Mouse (Mus musculus) layer of hippocampus, postnatal 10 days (tissue): ENCODE measurements around the gene Irf2bp2. TPM values are rescaled to one million over a fixed set of nuclear protein-coding genes. Genes with fewer than 3 reads are reported as not detected.

Source experiments
- DNase-seq, 2 experiments: peaks; one replicate each; pipeline ENCODE4 v3.0.0; 2021; ENCODE audit warnings: low spot score in 2 of 2
- total RNA-seq, 2 experiments: library from RNA; stranded (reverse); gene quantifications; 2 replicates each; pipeline ENCODE4 v1.2.3; 2021

Gene Irf2bp2
- total RNA-seq, 2 experiments from 2014 or later, result 57.0 to 63.1 TPM

GRCm38 (mm10) chr8:126587836-126588503 lies 5.8 kb downstream of the Irf2bp2 start:
- DNase-seq, result peak in 1 of 2 experiments; percentile 6

GRCm38 (mm10) chr8:126586599-126587577 lies 6.9 kb downstream of the Irf2bp2 start:
- peak in 1 of 2 experiments; percentile 11 for DNase-seq

- no peak for DNase-seq
Observed at GRCm38 (mm10) chr8:126586101-126586500, 7.7 kb downstream of the Irf2bp2 start.

- DNase-seq, result no peak
Observed at GRCm38 (mm10) chr8:126585561-126586031, 8.2 kb downstream of the Irf2bp2 start.

- no peak for DNase-seq
Observed at GRCm38 (mm10) chr8:126584844-126585231, 8.9 kb downstream of the Irf2bp2 start.

GRCm38 (mm10) chr8:126583971-126584843 lies 9.6 kb downstream of the Irf2bp2 start:
- peak; percentile 71 to 76 for DNase-seq

GRCm38 (mm10) chr8:126583534-126583933 lies 10.3 kb downstream of the Irf2bp2 start:
- DNase-seq, result peak in 1 of 2 experiments; percentile 45

GRCm38 (mm10) chr8:126583018-126583417 lies 10.8 kb downstream of the Irf2bp2 start:
- no peak for DNase-seq

- peak; percentile 62 to 70 for DNase-seq
Observed at GRCm38 (mm10) chr8:126582509-126582908, 11.3 kb downstream of the Irf2bp2 start.

GRCm38 (mm10) chr8:126581662-126582061 lies 12.1 kb downstream of the Irf2bp2 start:
- DNase-seq, result no peak

- DNase-seq, result no peak
Observed at GRCm38 (mm10) chr8:126580826-126581225, 13.0 kb downstream of the Irf2bp2 start.

- no peak for DNase-seq
Observed at GRCm38 (mm10) chr8:126580086-126580485, 13.7 kb downstream of the Irf2bp2 start.

- no peak for DNase-seq
Observed at GRCm38 (mm10) chr8:126578641-126579040, 15.1 kb downstream of the Irf2bp2 start.

- no peak for DNase-seq
Observed at GRCm38 (mm10) chr8:126576919-126577318, 16.9 kb downstream of the Irf2bp2 start.

- no peak for DNase-seq
Observed at GRCm38 (mm10) chr8:126576086-126576485, 17.7 kb downstream of the Irf2bp2 start.

GRCm38 (mm10) chr8:126574882-126575637 lies 18.7 kb downstream of the Irf2bp2 start:
- DNase-seq, result no peak

GRCm38 (mm10) chr8:126573878-126574277 lies 19.9 kb downstream of the Irf2bp2 start:
- no peak for DNase-seq

- DNase-seq, result no peak
Observed at GRCm38 (mm10) chr8:126573079-126573694, 20.6 kb downstream of the Irf2bp2 start.

- no peak for DNase-seq
Observed at GRCm38 (mm10) chr8:126571065-126571660, 22.6 kb downstream of the Irf2bp2 start.
